Mouse (Mus musculus) ovary, postnatal 36 days (tissue): Measurements from ENCODE around the gene Mdm2.
"Not testable (repeated sequence)": the region's sequence is repeated elsewhere in the genome, so short reads cannot be mapped to it uniquely, and the experiment has no call there.

ENCODE experiments used
- DNase-seq: peaks from one replicate; pipeline ENCODE4 v3.0.0; 2022; ENCODE audit warnings: low spot score, mixed read lengths

Gene Mdm2

GRCm38 (mm10) chr10:117733626-117734025 is 23.1 kb upstream of the Mdm2 start:
- not testable (repeated sequence) for DNase-seq

- no peak for DNase-seq
Measured at GRCm38 (mm10) chr10:117732962-117733592, 22.5 kb upstream of the Mdm2 start.

GRCm38 (mm10) chr10:117732184-117732583 is 21.6 kb upstream of the Mdm2 start:
- no peak for DNase-seq

DNA sequence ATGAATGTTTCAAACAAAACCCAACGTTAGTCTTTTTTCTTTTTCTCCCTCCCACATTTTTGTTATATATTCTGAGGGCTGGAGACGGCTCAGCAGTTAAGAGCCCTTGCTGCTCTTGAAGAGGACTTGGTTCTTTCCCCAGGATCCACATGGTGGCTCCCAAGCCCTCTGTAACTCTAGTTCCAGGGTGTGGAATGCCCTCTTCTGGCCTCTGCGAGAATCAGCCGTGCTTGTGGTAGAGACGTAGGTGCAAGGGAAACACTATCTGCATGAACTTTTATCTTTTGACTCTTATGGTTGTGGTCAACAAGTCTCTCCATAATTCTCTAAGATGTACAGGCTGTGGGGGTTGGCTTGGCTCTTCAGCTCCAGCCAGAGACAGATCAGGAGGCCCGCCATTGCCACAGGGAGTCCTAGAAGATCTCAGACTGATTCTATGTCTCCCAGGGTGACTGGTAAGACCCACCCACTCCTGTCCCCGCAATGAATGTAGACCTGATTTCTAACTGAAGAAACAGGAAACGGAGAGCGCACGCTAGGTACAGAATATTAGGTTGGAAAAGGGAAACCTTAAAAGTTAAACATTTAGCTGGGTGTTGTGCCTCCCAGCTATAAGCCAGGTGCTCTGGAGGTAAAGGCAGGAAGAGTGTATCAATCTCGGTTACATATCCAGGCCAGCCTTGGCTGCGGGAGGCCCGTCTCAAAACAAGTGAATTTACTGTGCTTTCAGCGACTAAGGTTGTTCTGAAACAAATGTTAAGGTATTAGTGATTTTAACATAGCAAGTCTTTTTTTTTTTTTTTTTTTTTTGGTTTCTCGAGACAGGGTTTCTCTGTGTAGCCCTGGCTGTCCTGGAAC is 20.9 kb upstream of the Mdm2 start:
- DNase-seq = peak; percentile 55

- no peak for DNase-seq
Measured at GRCm38 (mm10) chr10:117730637-117731203, 20.2 kb upstream of the Mdm2 start.

DNA sequence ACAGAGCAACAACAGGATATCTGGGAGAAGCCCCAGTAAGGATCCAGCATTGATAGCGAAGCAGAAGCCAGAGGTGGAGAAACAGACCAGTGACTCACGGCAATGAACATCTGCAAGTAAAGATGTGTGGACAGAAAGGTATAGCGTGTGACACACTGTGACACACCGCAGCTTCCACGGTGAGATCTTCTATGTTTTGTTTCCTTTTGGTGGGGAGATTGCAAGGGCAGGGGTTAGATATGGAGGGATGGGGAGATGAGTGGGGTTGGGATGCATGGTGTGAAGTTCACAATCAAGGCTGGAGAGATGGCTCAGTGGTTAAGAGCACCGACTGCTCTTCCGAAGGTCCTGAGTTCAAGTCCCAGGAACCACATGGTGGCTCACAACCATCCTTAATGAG is 19.6 kb upstream of the Mdm2 start:
- DNase-seq = no peak

GRCm38 (mm10) chr10:117729139-117729814 is 18.7 kb upstream of the Mdm2 start:
- no peak for DNase-seq

- no peak for DNase-seq
Measured at GRCm38 (mm10) chr10:117728574-117728973, 18.0 kb upstream of the Mdm2 start.

DNA sequence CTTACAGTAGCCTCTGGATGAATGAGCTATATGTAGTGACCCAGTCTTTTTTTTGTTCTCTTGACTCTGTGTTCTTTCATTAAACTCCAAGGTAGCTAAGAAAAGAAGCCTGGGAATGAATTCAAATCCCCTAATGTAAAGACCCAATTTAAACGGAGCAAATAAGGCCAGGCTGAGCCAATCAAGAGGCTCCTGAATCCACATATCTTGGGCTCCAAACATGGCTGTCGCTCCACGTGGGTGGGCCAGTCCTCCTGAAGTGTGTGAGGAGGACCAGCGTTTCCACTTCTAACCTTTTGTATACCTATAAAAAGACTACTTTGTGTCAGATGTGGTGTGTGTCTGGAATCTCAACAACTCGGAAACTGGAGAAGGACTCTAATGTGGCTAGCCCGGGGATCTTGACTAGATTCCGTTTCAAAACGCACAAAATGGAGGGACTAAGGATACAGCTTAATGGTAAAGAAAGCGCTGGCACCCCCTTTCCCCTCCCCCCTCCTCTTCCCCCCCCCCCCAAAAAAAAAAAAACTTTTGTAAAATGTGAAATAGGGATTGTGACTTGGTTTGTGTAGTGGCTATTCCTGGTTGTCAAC is 17.1 kb upstream of the Mdm2 start:
- no peak for DNase-seq

DNA sequence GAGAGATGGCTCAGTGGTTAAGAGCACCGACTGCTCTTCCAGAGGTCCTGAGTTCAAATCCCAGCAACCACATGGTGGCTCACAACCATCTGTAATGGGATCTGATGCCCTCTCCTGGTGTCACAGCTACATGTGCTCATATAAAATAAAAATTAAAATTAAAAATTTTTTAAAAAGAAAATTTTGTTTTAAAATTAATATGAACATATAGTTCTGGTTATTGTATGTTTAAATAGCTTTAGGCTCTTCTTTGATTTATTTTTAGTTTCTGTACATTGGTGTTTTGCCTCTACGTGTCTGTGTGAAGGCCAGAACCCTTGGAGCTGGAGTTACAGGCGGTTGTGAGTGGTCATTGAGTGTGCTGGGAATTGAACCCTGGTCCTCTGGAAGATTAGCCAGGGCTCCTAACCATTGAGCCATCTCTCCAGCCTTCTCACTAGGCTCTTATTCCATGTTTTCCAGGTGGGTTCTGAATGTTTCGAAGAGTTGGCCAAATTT is 16.4 kb upstream of the Mdm2 start:
- no peak for DNase-seq

DNA sequence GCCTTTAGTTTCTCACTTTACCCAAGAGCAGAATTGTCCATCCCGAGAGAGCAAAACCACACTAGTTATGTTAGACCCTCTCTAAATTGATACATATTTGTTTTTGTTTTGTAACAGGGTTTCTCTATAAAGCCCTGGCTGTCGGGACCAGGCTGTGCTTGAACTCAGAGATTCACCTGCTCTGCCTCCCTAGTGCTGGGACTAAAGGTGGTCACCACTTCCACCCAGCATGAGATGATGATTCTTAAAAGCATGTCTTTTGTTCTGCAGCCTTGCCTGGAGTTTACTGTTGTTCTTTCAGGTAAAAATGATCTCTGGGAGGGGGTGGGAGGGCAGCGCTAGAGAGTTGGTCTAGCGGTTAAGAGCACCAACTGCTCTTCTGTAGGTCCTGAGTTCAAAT is 15.8 kb upstream of the Mdm2 start:
- DNase-seq = no peak

DNA sequence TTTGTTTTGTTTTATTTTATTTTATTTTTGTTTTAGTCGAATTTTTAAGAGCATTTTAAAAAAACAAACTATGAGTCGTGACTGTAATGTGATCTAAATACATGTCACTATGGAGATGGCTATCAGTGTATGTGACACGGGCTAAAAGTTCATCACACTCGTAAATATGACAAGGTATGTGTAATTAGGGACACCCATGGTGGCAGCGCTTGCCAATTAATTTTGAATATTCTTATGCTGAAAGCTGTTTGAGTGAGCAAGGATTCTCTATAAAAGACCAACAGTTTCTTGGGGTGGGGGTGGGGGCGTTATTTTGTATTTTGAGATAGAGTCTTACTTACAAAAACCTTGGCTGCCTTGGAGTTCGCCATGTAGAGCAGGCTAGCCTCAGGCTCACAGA is 15.1 kb upstream of the Mdm2 start:
- DNase-seq = no peak

GRCm38 (mm10) chr10:117724804-117725361 is 14.3 kb upstream of the Mdm2 start:
- DNase-seq = no peak

- no peak for DNase-seq
Measured at GRCm38 (mm10) chr10:117724136-117724718, 13.7 kb upstream of the Mdm2 start.

DNA sequence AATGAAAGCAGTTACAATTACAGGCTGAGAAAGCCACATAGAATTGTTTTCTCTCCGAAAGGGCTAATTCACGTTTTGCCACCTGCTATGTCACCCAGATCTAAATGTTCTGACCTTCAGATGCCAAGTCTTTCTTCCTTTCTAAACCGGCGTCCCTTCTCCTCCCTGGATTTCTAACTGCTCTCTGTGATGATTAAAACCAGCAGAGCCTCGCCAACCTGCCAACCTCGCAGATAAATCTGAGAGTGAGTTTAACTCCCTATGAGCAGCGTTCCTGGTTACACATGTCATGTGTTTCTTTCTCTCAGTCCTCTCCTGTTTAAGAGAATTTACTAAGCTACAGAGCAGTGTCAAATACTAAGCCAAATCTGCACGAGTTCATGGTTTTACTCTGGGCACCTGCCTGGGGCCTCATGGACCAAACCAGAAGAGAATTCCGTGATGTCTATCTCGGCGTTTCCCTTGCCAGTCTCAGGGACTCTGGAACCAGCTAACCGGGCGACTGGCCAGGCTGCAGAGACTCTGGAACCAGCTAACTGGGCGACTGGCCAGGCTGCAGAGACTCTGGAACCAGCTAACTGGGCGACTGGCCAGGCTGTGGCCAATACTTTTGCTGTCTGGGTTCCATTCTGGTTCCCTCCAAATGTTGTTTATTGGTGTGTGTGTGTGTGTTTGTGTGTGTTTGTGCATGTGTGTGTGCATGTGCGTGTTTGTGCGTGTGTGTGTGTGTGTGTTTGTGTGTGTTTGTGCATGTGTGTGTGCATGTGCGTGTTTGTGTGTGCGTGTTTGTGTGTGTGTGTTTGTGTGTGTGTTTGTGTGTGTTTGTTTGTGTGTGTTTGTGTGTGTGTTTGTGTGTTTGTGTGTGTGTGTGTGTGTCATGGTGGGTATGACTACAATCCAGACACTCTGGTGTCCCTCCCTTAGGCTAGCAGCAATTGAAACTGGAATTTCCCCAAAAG is 7.9 kb upstream of the Mdm2 start:
- peak; percentile 37 for DNase-seq

- DNase-seq = peak; percentile 34
Measured at GRCm38 (mm10) chr10:117717583-117717982, 7.0 kb upstream of the Mdm2 start.

GRCm38 (mm10) chr10:117716686-117717085 is 6.1 kb upstream of the Mdm2 start:
- no peak for DNase-seq

DNA sequence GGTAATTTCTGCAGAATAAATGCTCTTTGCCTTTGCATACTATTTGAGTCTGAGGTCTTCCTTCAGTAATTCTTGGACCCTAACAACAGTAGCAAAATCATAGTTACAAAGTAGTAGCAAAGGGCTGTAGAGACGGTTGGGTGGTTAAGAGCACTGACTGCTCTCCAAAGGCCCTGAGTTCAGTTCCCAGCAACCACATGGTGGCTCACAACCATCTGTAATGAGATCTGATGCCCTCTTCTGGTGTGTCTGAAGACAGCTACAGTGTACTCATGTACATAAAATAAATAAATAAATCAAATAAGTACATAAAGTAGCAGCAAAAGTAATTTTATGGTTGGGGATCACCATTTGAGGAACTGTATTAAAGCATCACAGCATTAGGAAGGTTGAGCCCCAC is 5.1 kb upstream of the Mdm2 start:
- DNase-seq = not testable (repeated sequence)

DNA sequence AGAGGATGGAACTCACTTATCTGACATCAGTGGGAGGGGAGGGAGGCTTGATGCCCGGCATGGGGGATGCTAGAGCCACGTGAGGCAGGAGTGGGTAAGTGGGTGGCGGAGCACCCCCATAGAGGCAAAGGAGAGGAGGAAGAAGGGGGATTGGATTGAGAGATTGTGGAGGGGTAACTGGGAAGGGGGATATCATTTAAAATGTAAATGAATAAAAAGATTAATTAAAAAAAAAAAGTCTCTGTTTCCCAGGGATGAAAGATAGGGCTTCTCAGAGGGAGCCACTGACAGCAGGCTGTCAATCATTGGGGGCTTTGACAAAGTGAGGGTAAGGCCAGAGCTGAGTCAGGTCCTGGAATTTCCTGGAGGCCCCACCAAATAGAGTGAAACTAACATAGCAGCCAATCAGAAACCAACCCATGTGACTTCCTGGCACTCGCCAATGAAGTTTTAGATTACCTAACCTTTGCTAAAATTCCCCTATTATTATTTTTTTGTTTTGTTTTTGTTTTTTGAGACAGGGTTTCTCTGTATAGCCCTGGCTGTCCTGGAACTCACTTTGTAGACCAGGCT is 4.5 kb upstream of the Mdm2 start:
- DNase-seq = no peak

- DNase-seq = no peak
Measured at GRCm38 (mm10) chr10:117714048-117714545, 3.5 kb upstream of the Mdm2 start.
